Mouse (Mus musculus) liver, embryonic 11.5 days (tissue): ENCODE data around the gene Thbs3. TPM values are rescaled to one million over a fixed set of nuclear protein-coding genes. Genes with fewer than 3 reads are reported as not detected.
A peak's percentile ranks its signal among the peaks of the same experiment; 100 is the strongest.

Experiments
- ATAC-seq: fragments of 200-750 bp; cut with Nextera tagmentation; replicated peaks from 2 replicates; pipeline ENCODE4 v1.8.0; 2017; ENCODE audit warnings: moderate number of reproducible peaks, mild to moderate bottlenecking, moderate TSS enrichment, moderate library complexity; ENCODE audit not compliant: low FRiP score
- DNase-seq: peaks from one replicate; pipeline ENCODE4 v3.0.0-alpha.2; 2017; ENCODE audit warnings: low spot score
- H3K27ac ChIP-seq: fragments of 300-500 bp; sonication (generic); 2 replicates; pipeline ENCODE4 v1.5.1; 2014; ENCODE audit warnings: mild to moderate bottlenecking, low read depth, low read length, control low read depth
- H3K27me3 ChIP-seq: fragments of 300-500 bp; sonication (generic); replicated peaks from 2 replicates; pipeline ENCODE4 v1.6.1; 2014; ENCODE audit warnings: low read length, mixed read lengths; ENCODE audit not compliant: control insufficient read depth, insufficient read depth
- H3K36me3 ChIP-seq: fragments of 300-500 bp; sonication (generic); 2 replicates; pipeline ENCODE4 v1.6.1; 2014; ENCODE audit warnings: mild to moderate bottlenecking, low read length, moderate library complexity, mixed read lengths; ENCODE audit not compliant: control insufficient read depth, insufficient read depth
- H3K4me1 ChIP-seq: fragments of 300-500 bp; sonication (generic); replicated peaks from 2 replicates; pipeline ENCODE4 v1.6.1; 2014; ENCODE audit warnings: low read length, mixed read lengths; ENCODE audit not compliant: control insufficient read depth, insufficient read depth
- H3K4me2 ChIP-seq: fragments of 300-500 bp; sonication (generic); 2 replicates; pipeline ENCODE4 v1.6.1; 2014; ENCODE audit warnings: mild to moderate bottlenecking, control low read depth, moderate library complexity
- H3K4me3 ChIP-seq: fragments of 300-500 bp; sonication (generic); 2 replicates; pipeline ENCODE4 v1.5.1; 2014; ENCODE audit warnings: low read depth, low read length, control low read depth
- H3K9ac ChIP-seq: fragments of 300-500 bp; sonication (generic); 2 replicates; pipeline ENCODE4 v1.6.1; 2014; ENCODE audit warnings: low read depth, low read length, control low read depth
- H3K9me3 ChIP-seq: fragments of 300-500 bp; sonication (generic); 2 replicates; pipeline ENCODE4 v1.6.1; 2016; ENCODE audit warnings: low read length, inconsistent platforms, mixed read lengths; ENCODE audit not compliant: control insufficient read depth
- whole genome bisulfite sequencing: fragments of 180-500 bp; shearing (Covaris S2); extraction: QIAGEN DNeasy Blood & Tissue Kit; methylation state at CpG from one replicate; pipeline ENCODE4 v1.1.7; 2014; 5-methylcytosine and 5-hydroxymethylcytosine counted together
- polyA plus RNA-seq: library from polyadenylated mRNA; unstranded; fragments of >200 nt; fragmentation: Nextera tagmentation; extraction: Ambion mirVana; gene quantifications from 2 replicates; pipeline ENCODE4 v1.2.1, GENCODE M21; 2014

The Thbs3 gene
- polyA plus RNA-seq, 1 experiment from 2014 or later: 5.9 TPM

- Histone ChIP-seq H3K9me3 (no peaks in the 10 kb centered on the region), H3K9ac (no peak overlapping the region), H3K27ac (no peak overlapping the region), H3K36me3 (no peaks in the 10 kb centered on the region), H3K4me3 (no peak overlapping the region), H3K4me2 (no peak overlapping the region), H3K27me3 (peaks cover 18% of the 10 kb centered on the region), H3K4me1 (peaks cover 4% of the 10 kb centered on the region)
- DNase-seq (no peak), ATAC-seq (no peak)
- 69% methylated on average over 14 of the region's 14 CpGs for WGBS
Observed at GRCm38 (mm10) chr3:89233562-89234110, 18.7 kb downstream of the Thbs3 start.

GRCm38 (mm10) chr3:89236516-89236915 lies 21.5 kb downstream of the Thbs3 start:
- no peak overlapping the region for H3K4me3 ChIP-seq
- peaks cover 8% of the 10 kb centered on the region for H3K27me3 ChIP-seq
- no peak overlapping the region for H3K9ac ChIP-seq
- no peak for ATAC-seq
- no peak for DNase-seq
- H3K9me3 ChIP-seq: no peaks in the 10 kb centered on the region
- WGBS: 83% methylated on average over 10 of the region's 10 CpGs
- H3K4me1 ChIP-seq: no peaks in the 10 kb centered on the region; the same call in 1 of the 2 replicates
- H3K36me3 ChIP-seq: no peaks in the 10 kb centered on the region
- H3K27ac ChIP-seq: no peak overlapping the region
- no peak overlapping the region for H3K4me2 ChIP-seq

GRCm38 (mm10) chr3:89237682-89238081 lies 22.7 kb downstream of the Thbs3 start:
- no peak overlapping the region for H3K4me2 ChIP-seq
- H3K4me1 ChIP-seq: no peaks in the 10 kb centered on the region; the same call in 1 of the 2 replicates
- H3K36me3 ChIP-seq: no peaks in the 10 kb centered on the region
- DNase-seq (no peak), ATAC-seq (no peak)
- no peaks in the 10 kb centered on the region for H3K9me3 ChIP-seq
- peaks cover 4% of the 10 kb centered on the region for H3K27me3 ChIP-seq
- 87% methylated on average over 21 of the region's 21 CpGs for WGBS
- H3K27ac ChIP-seq: no peak overlapping the region
- no peak overlapping the region for H3K4me3 ChIP-seq
- no peak overlapping the region for H3K9ac ChIP-seq

- no peak for DNase-seq
- no peak overlapping the region for H3K9ac ChIP-seq
- WGBS: 57% methylated on average over 12 of the region's 12 CpGs
Observed at GRCm38 (mm10) chr3:89238494-89238893, 23.5 kb downstream of the Thbs3 start.

GRCm38 (mm10) chr3:89242331-89242895 lies 27.4 kb downstream of the Thbs3 start:
- Histone ChIP-seq H3K4me3 (no peak overlapping the region), H3K36me3 (no peaks in the 10 kb centered on the region), H3K27me3 (peaks cover 24% of the 10 kb centered on the region), H3K4me1 (peaks cover 29% of the 10 kb centered on the region), H3K4me2 (no peak overlapping the region), H3K9me3 (no peaks in the 10 kb centered on the region), H3K9ac (no peak overlapping the region), H3K27ac (no peak overlapping the region)
- ATAC-seq: no peak
- WGBS: 67% methylated on average over 9 of the region's 9 CpGs
- no peak for DNase-seq

More at GRCm38 (mm10) chr3:89238494-89238893, 23.5 kb downstream of the Thbs3 start:
- peaks cover 6% of the 10 kb centered on the region for H3K27me3 ChIP-seq
- H3K9me3 ChIP-seq: no peaks in the 10 kb centered on the region
- H3K4me2 ChIP-seq: no peak overlapping the region
- ATAC-seq: no peak
- peaks cover 3% of the 10 kb centered on the region; the same call in 1 of the 2 replicates for H3K4me1 ChIP-seq
- no peak overlapping the region for H3K4me3 ChIP-seq
- H3K36me3 ChIP-seq: no peaks in the 10 kb centered on the region
- no peak overlapping the region for H3K27ac ChIP-seq

- WGBS: 19% methylated on average over 14 of the region's 14 CpGs
- no peaks in the 10 kb centered on the region for H3K36me3 ChIP-seq
- peak overlapping the region; percentile 44 for H3K4me2 ChIP-seq
- ATAC-seq: no peak; the same call in 1 of the 2 replicates
- peaks cover 31% of the 10 kb centered on the region for H3K4me1 ChIP-seq
- peak overlapping the region; percentile 15; the same call in 1 of the 2 replicates for H3K4me3 ChIP-seq
- H3K9me3 ChIP-seq: no peaks in the 10 kb centered on the region
- H3K27ac ChIP-seq: no peak overlapping the region
- H3K27me3 ChIP-seq: peaks cover 24% of the 10 kb centered on the region
- DNase-seq: no peak
- H3K9ac ChIP-seq: 0 out of 2 replicates have a peak overlapping the region, but pooled peaks have one; percentile 20
Observed at GRCm38 (mm10) chr3:89243609-89244008, 28.6 kb downstream of the Thbs3 start.

GRCm38 (mm10) chr3:89244158-89244981 lies 29.4 kb downstream of the Thbs3 start:
- Histone ChIP-seq H3K9ac (no peak overlapping the region), H3K27me3 (peaks cover 24% of the 10 kb centered on the region), H3K4me1 (peaks cover 31% of the 10 kb centered on the region), H3K27ac (no peak overlapping the region), H3K4me2 (peak overlapping the region; percentile 84), H3K4me3 (peak overlapping the region; percentile 75), H3K36me3 (no peaks in the 10 kb centered on the region), H3K9me3 (no peaks in the 10 kb centered on the region)
- DNase-seq: no peak
- ATAC-seq: no peak
- WGBS: 18% methylated on average over 25 of the region's 25 CpGs

GRCm38 (mm10) chr3:89244982-89245687 lies 30.2 kb downstream of the Thbs3 start:
- Histone ChIP-seq H3K4me3 (peak overlapping the region; percentile 75), H3K9me3 (no peaks in the 10 kb centered on the region), H3K27me3 (peaks cover 24% of the 10 kb centered on the region), H3K4me2 (peak overlapping the region; percentile 84), H3K27ac (no peak overlapping the region), H3K9ac (no peak overlapping the region), H3K4me1 (peaks cover 31% of the 10 kb centered on the region), H3K36me3 (no peaks in the 10 kb centered on the region)
- 3% methylated on average over 23 of the region's 26 CpGs for WGBS
- ATAC-seq: no peak
- no peak for DNase-seq
